Mouse (Mus musculus) frontal cortex, postnatal 10 days (tissue): ENCODE measurements around the gene Gm16451.
"Not testable (repeated sequence)": the region's sequence is repeated elsewhere in the genome, so short reads cannot be mapped to it uniquely, and the experiment has no call there.

Experiments
- DNase-seq, 2 experiments: peaks; one replicate each; pipeline ENCODE4 v3.0.0; 2022; ENCODE audit warnings: low spot score in 2 of 2, mixed read lengths in 1 of 2

Gene Gm16451

DNA sequence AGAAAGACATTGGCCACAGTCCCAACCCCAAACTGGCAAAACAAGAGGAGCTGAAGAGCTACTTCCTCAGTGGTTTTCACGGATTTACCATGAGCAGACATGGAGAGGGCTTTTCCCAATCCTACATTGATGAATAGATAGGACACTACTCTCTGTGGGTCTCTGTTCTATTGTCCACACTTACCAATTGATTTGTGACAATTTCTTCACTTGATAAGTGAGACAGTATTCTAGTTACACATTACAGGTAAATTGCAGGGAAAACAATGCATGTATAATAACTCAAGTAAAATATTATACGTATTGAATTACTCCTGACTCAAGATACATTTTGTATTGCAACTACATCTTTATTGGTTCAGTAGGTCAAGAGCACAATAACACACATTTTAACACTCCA, at the start of gene Gm16451:
Gene Gm16451, minus strand, starts transcription at position 101 of the 400 bp plus-strand sequence.
- not testable (repeated sequence) for DNase-seq

DNA sequence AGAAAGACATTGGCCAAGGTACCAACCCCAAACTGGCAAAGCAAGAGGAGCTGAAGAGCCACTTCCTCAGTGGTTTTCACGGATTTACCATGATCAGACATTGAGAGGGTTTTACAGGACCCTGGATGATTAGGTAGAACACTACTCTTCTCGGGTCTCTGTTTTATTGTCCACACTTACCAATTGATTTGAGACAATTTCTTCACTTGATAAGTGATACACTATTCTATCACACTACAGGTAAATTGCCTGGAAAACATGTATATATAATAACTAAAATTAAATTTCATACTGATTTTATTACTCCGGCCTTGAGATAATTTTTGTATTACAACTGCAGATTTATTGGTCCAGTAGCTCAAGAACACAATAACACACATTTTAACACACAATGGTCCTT, 45.9 kb upstream of the Gm16451 start, which contains the start of gene Vmn1r142:
Gene Vmn1r142, minus strand, starts transcription at position 101 of the 400 bp plus-strand sequence.
- not testable (repeated sequence) for DNase-seq

DNA sequence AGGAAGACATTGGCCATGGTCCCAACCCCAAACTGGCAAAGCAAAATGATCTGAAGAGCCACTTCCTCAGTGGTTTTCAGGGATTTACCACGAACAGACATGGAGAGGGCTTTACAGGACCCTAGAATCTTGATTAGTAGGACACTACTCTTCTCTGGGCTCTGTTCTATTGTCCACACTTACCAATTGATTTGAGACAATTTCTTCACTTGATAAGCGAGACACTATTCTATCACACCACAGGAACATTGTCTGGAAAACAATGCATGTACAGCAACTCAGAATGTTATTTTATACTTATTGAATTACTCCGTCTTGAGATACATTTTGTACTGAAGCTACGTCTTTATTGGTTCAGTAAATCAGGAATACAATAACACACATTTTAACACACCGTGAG, 16.6 kb upstream of the Gm16451 start, which contains the start of gene Gm10666:
Gene Gm10666, minus strand, starts transcription at position 101 of the 400 bp plus-strand sequence.
- DNase-seq = not testable (repeated sequence)

DNA sequence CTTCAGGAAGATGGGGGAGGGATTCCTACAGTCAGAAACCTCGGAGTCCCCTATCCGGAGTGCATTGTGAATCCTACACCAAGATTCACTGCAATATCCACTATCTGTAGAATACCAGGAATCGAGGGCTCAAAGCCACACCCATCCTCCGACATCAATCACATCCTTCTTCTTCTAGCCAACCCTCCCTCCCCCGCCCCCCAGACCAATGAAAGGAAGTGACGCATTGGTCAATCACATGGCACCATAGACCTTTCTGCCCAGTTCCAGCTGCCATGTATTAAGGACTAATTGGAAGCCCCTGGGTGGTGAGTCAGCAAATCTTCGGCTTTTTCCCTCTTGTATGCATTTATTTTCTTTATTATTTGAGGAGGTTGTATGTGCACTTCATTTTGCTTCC, 49.3 kb downstream of the Gm16451 start, which contains the start of gene Vmn1r139:
Gene Vmn1r139, plus strand, starts transcription at position 301 of the 400 bp plus-strand sequence.
- not testable (repeated sequence) for DNase-seq
